33 mouse cellular contexts compared by ENCODE assay signal in genomic region chr2:164196700-164196990, GRCm38 (mm10). TPM values are rescaled to one million over a fixed set of nuclear protein-coding genes. Genes with fewer than 3 reads are reported as not detected.
DNase-seq lines count a peak whose midpoint lies in the region; ATAC-seq and TF ChIP-seq lines count a peak whose summit lies in the region.
"Had no signal": no experiment of that assay in that cellular context is flagged by ENCODE, and none has a peak within 500 bp of the region (broad histone marks: within the 10 kb centered on the region; RNA-seq: fewer than 3 reads in every experiment).

No protein-coding gene starts in this region.

- H3K27me3 ChIP-seq in midbrain, embryonic 11.5 days (ENCODE audit: control insufficient read depth, insufficient read depth, low read length), result no peaks in the 10 kb centered on the region
- H3K27me3 ChIP-seq in midbrain, postnatal 0 days (ENCODE audit: insufficient read depth, low read length), result no peaks in the 10 kb centered on the region
- no peaks in the 10 kb centered on the region for H3K27me3 ChIP-seq in stomach, postnatal 0 days (ENCODE audit: control insufficient read depth, insufficient read depth, low read length)
- H3K27me3 ChIP-seq: embryonic facial prominence, embryonic 12.5 days; embryonic facial prominence, embryonic 15.5 days; heart, embryonic 12.5 days; heart, embryonic 15.5 days had no signal

- H3K4me3 ChIP-seq in midbrain, embryonic 11.5 days (ENCODE audit: low read depth, low read length), result no peak overlapping the region
- no peak overlapping the region for H3K4me3 ChIP-seq in midbrain, postnatal 0 days (ENCODE audit: low read depth, low read length)
- H3K4me3 ChIP-seq in stomach, postnatal 0 days (ENCODE audit: low read depth, low read length), result no peak overlapping the region
- H3K4me3 ChIP-seq: embryonic facial prominence, embryonic 12.5 days; embryonic facial prominence, embryonic 15.5 days; gastrocnemius, adult 2 months; heart, embryonic 12.5 days; heart, embryonic 15.5 days had no signal

- H3K4me1 ChIP-seq in midbrain, embryonic 11.5 days (ENCODE audit: control insufficient read depth, insufficient read depth, low read length), result no peaks in the 10 kb centered on the region
- no peaks in the 10 kb centered on the region for H3K4me1 ChIP-seq in midbrain, postnatal 0 days (ENCODE audit: insufficient read depth, low read length)
- no peaks in the 10 kb centered on the region for H3K4me1 ChIP-seq in stomach, postnatal 0 days (replicated peaks; ENCODE audit: control insufficient read depth, insufficient read depth)
- H3K4me1 ChIP-seq: embryonic facial prominence, embryonic 12.5 days; embryonic facial prominence, embryonic 15.5 days; heart, embryonic 12.5 days; heart, embryonic 15.5 days had no signal

- WGBS in midbrain, embryonic 11.5 days, result 91% methylated on average over 5 of the region's 5 CpGs
- WGBS in midbrain, postnatal 0 days, result 93% methylated on average over 5 of the region's 5 CpGs
- WGBS in stomach, postnatal 0 days, result 71% methylated on average over 5 of the region's 5 CpGs

- no peak overlapping the region for H3K4me2 ChIP-seq in midbrain, embryonic 11.5 days
- H3K4me2 ChIP-seq in midbrain, postnatal 0 days (ENCODE audit: low read depth, low read length, poor library complexity, severe bottlenecking), result no peak overlapping the region
- no peak overlapping the region for H3K4me2 ChIP-seq in stomach, postnatal 0 days (replicated peaks; ENCODE audit: low read depth)
- H3K4me2 ChIP-seq: embryonic facial prominence, embryonic 12.5 days; embryonic facial prominence, embryonic 15.5 days; heart, embryonic 12.5 days; heart, embryonic 15.5 days; hindbrain, embryonic 14.5 days had no signal

- no peak for TF ChIP-seq CTCF in midbrain, postnatal 0 days (IDR thresholded peaks at IDR 0.05)
- no peak for TF ChIP-seq CTCF in stomach, postnatal 0 days (IDR thresholded peaks at IDR 0.05; ENCODE audit: low read depth)

- no peaks in the 10 kb centered on the region for H3K9me3 ChIP-seq in midbrain, embryonic 11.5 days (ENCODE audit: control insufficient read depth, low read length)
- no peaks in the 10 kb centered on the region for H3K9me3 ChIP-seq in midbrain, postnatal 0 days (ENCODE audit: low read length)
- no peaks in the 10 kb centered on the region for H3K9me3 ChIP-seq in stomach, postnatal 0 days (ENCODE audit: control insufficient read depth, low read length)
- H3K9me3 ChIP-seq: embryonic facial prominence, embryonic 12.5 days; embryonic facial prominence, embryonic 15.5 days; heart, embryonic 15.5 days had no signal

- no peak for TF ChIP-seq EP300 in stomach, postnatal 0 days (optimal IDR thresholded peaks at IDR 0.05)

- H3K36me3 ChIP-seq in midbrain, embryonic 11.5 days (ENCODE audit: control insufficient read depth, insufficient read depth, low read length), result no peaks in the 10 kb centered on the region
- H3K36me3 ChIP-seq in midbrain, postnatal 0 days (ENCODE audit: insufficient read depth, low read length), result no peaks in the 10 kb centered on the region
- H3K36me3 ChIP-seq in stomach, postnatal 0 days (ENCODE audit: control insufficient read depth, insufficient read depth, low read length), result no peaks in the 10 kb centered on the region
- H3K36me3 ChIP-seq: embryonic facial prominence, embryonic 12.5 days; embryonic facial prominence, embryonic 15.5 days; heart, embryonic 12.5 days; heart, embryonic 15.5 days had no signal

- peak; percentile 26 to 45 for DNase-seq in adrenal gland, postnatal 36 days
- no peak for DNase-seq in adrenal gland, postnatal 25 days
- peak; percentile 12 for DNase-seq in midbrain, embryonic 11.5 days (ENCODE audit: low spot score, missing footprints)
- no peak for DNase-seq in midbrain, postnatal 0 days (ENCODE audit: low spot score)
- no peak for DNase-seq in stomach, postnatal 0 days (ENCODE audit: low spot score)
- no peak for DNase-seq in embryo, embryonic 9.5 days (ENCODE audit: extremely low spot score)
- DNase-seq: adrenal gland, postnatal 10 days; cerebellum, adult 18-20 months; cerebellum, adult 9-10 months; cerebellum, postnatal 14 days; forebrain, postnatal 0 days; gastrocnemius, adult 2 months; gastrocnemius, postnatal 25 days; heart, postnatal 10 days; heart, postnatal 4 days; kidney, adult 18-20 months had no signal

- no peak overlapping the region for H3K9ac ChIP-seq in midbrain, embryonic 11.5 days (ENCODE audit: low read length)
- no peak overlapping the region for H3K9ac ChIP-seq in midbrain, postnatal 0 days (replicated peaks; ENCODE audit: low read length, poor library complexity, severe bottlenecking)
- H3K9ac ChIP-seq in stomach, postnatal 0 days (ENCODE audit: low read length), result no peak overlapping the region
- H3K9ac ChIP-seq: embryonic facial prominence, embryonic 12.5 days; embryonic facial prominence, embryonic 15.5 days; forebrain, postnatal 0 days; heart, embryonic 12.5 days; heart, embryonic 15.5 days; hindbrain, embryonic 14.5 days had no signal

- no peak for ATAC-seq in midbrain, embryonic 11.5 days (ENCODE audit: low FRiP score)
- ATAC-seq in midbrain, postnatal 0 days (ENCODE audit: low FRiP score), result no peak
- ATAC-seq in stomach, postnatal 0 days (ENCODE audit: low FRiP score, low TSS enrichment), result peak; percentile 88
- ATAC-seq: activated CD4-positive, CD25-positive, alpha-beta regulatory T cell, adult 4 months; CD4-positive, CD25-positive, alpha-beta regulatory T cell, adult 4 months; forebrain, embryonic 14.5 days; forebrain, postnatal 0 days; hindbrain, postnatal 0 days; inflammation-experienced regulatory T-cells, adult 6 months; intestine, embryonic 16.5 days had no signal

- H3K27ac ChIP-seq in midbrain, embryonic 11.5 days (ENCODE audit: low read depth, low read length), result no peak overlapping the region
- H3K27ac ChIP-seq in midbrain, postnatal 0 days (ENCODE audit: low read depth, low read length), result no peak overlapping the region
- H3K27ac ChIP-seq in stomach, postnatal 0 days (replicated peaks), result no peak overlapping the region
- H3K27ac ChIP-seq: embryonic facial prominence, embryonic 12.5 days; embryonic facial prominence, embryonic 15.5 days; gastrocnemius, adult 2 months; heart, embryonic 15.5 days; hindbrain, embryonic 14.5 days; hindbrain, postnatal 0 days had no signal

RNA-seq across cellular contexts. Expression of gene Wfdc15a, which starts 3.3 kb away (rescaled TPM):
- total RNA-seq in adrenal gland, postnatal 36 days (2021), result not detected
- not detected in 2 replicates for total RNA-seq in adrenal gland, postnatal 25 days (2021)
- polyA plus RNA-seq in midbrain, embryonic 11.5 days (2014; fragmentation: Nextera tagmentation; extraction: Ambion mirVana), result not detected in 2 replicates
- total RNA-seq in midbrain, postnatal 0 days (2014; rRNA removed), result not detected in 2 replicates
- polyA plus RNA-seq in midbrain, postnatal 0 days (2015; fragmentation: Nextera tagmentation; extraction: Ambion mirVana), result not detected in 2 replicates
- 0.23 and 0.29 TPM in 2 replicates for polyA plus RNA-seq in stomach, postnatal 0 days (2015; fragmentation: Nextera tagmentation; extraction: Ambion mirVana)
- total RNA-seq: adrenal gland, postnatal 10 days; forebrain, postnatal 0 days; gastrocnemius, adult 2 months; gastrocnemius, postnatal 25 days; heart, adult 8-10 months; heart, postnatal 10 days; heart, postnatal 4 days; hindbrain, postnatal 0 days had no signal
- polyA plus RNA-seq: activated CD4-positive, CD25-positive, alpha-beta regulatory T cell, adult 4 months; CD4-positive, CD25-positive, alpha-beta regulatory T cell, adult 4 months; embryonic facial prominence, embryonic 12.5 days; embryonic facial prominence, embryonic 15.5 days; forebrain, embryonic 11.5 days; forebrain, embryonic 14.5 days; forebrain, postnatal 0 days; frontal cortex, adult 2 months; heart, embryonic 12.5 days; heart, embryonic 15.5 days; hindbrain, embryonic 11.5 days; hindbrain, embryonic 14.5 days; hindbrain, postnatal 0 days; inflammation-experienced regulatory T-cells, adult 6 months; intestine, embryonic 16.5 days had no signal

RNA-seq across cellular contexts. Expression of gene Wfdc12, which starts 6.2 kb away (rescaled TPM):
- 1 to 10 TPM in 1 of 2 experiments, under 1 TPM in 1; 0.43 to 1.4 TPM for total RNA-seq in adrenal gland, postnatal 36 days (2021)
- 2.6 TPM in 1 of 2 replicates, not detected in the other for total RNA-seq in adrenal gland, postnatal 25 days (2021)
- not detected in 2 replicates for polyA plus RNA-seq in midbrain, embryonic 11.5 days (2014; fragmentation: Nextera tagmentation; extraction: Ambion mirVana)
- not detected in 2 replicates for total RNA-seq in midbrain, postnatal 0 days (2014; rRNA removed)
- not detected in 2 replicates for polyA plus RNA-seq in midbrain, postnatal 0 days (2015; fragmentation: Nextera tagmentation; extraction: Ambion mirVana)
- 2.4 and 2.5 TPM in 2 replicates for polyA plus RNA-seq in stomach, postnatal 0 days (2015; fragmentation: Nextera tagmentation; extraction: Ambion mirVana)
- total RNA-seq: adrenal gland, postnatal 10 days; ES-E14; forebrain, postnatal 0 days; gastrocnemius, adult 2 months; gastrocnemius, postnatal 25 days; heart, adult 8-10 months; heart, postnatal 10 days; heart, postnatal 4 days; hindbrain, postnatal 0 days had no signal
- polyA plus RNA-seq: activated CD4-positive, CD25-positive, alpha-beta regulatory T cell, adult 4 months; C2C12; CD4-positive, CD25-positive, alpha-beta regulatory T cell, adult 4 months; embryonic facial prominence, embryonic 15.5 days; forebrain, embryonic 11.5 days; forebrain, embryonic 14.5 days; forebrain, postnatal 0 days; frontal cortex, adult 2 months; heart, embryonic 12.5 days; heart, embryonic 15.5 days; hindbrain, embryonic 11.5 days; hindbrain, embryonic 14.5 days; hindbrain, postnatal 0 days; inflammation-experienced regulatory T-cells, adult 6 months; intestine, embryonic 16.5 days had no signal

RNA-seq across cellular contexts. Expression of gene Wfdc5, which starts 14.1 kb away (rescaled TPM):
- not detected for total RNA-seq in adrenal gland, postnatal 36 days (2021)
- not detected in 2 replicates for total RNA-seq in adrenal gland, postnatal 25 days (2021)
- not detected in 2 replicates for polyA plus RNA-seq in midbrain, embryonic 11.5 days (2014; fragmentation: Nextera tagmentation; extraction: Ambion mirVana)
- total RNA-seq in midbrain, postnatal 0 days (2014; rRNA removed), result not detected in 2 replicates
- not detected in 2 replicates for polyA plus RNA-seq in midbrain, postnatal 0 days (2015; fragmentation: Nextera tagmentation; extraction: Ambion mirVana)
- polyA plus RNA-seq in stomach, postnatal 0 days (2015; fragmentation: Nextera tagmentation; extraction: Ambion mirVana), result 63.2 and 68.6 TPM in 2 replicates
- total RNA-seq: adrenal gland, postnatal 10 days; ES-E14; forebrain, postnatal 0 days; gastrocnemius, adult 2 months; gastrocnemius, postnatal 25 days; heart, adult 8-10 months; heart, postnatal 10 days; heart, postnatal 4 days; hindbrain, postnatal 0 days had no signal
- polyA plus RNA-seq: activated CD4-positive, CD25-positive, alpha-beta regulatory T cell, adult 4 months; C2C12; CD4-positive, CD25-positive, alpha-beta regulatory T cell, adult 4 months; embryonic facial prominence, embryonic 12.5 days; forebrain, embryonic 11.5 days; forebrain, embryonic 14.5 days; forebrain, postnatal 0 days; frontal cortex, adult 2 months; heart, embryonic 12.5 days; heart, embryonic 15.5 days; hindbrain, embryonic 11.5 days; hindbrain, embryonic 14.5 days; hindbrain, postnatal 0 days; inflammation-experienced regulatory T-cells, adult 6 months; intestine, embryonic 16.5 days had no signal

RNA-seq across cellular contexts. Expression of gene Wfdc15b, which starts 24.8 kb away (rescaled TPM):
- not detected for total RNA-seq in adrenal gland, postnatal 36 days (2021)
- total RNA-seq in adrenal gland, postnatal 25 days (2021), result not detected in 2 replicates
- not detected in 2 replicates for polyA plus RNA-seq in midbrain, embryonic 11.5 days (2014; fragmentation: Nextera tagmentation; extraction: Ambion mirVana)
- total RNA-seq in midbrain, postnatal 0 days (2014; rRNA removed), result not detected in 2 replicates
- polyA plus RNA-seq in midbrain, postnatal 0 days (2015; fragmentation: Nextera tagmentation; extraction: Ambion mirVana), result not detected in 2 replicates
- polyA plus RNA-seq in stomach, postnatal 0 days (2015; fragmentation: Nextera tagmentation; extraction: Ambion mirVana), result 16.2 and 20.4 TPM in 2 replicates
- total RNA-seq: adrenal gland, postnatal 10 days; ES-E14; forebrain, postnatal 0 days; gastrocnemius, adult 2 months; gastrocnemius, postnatal 25 days; heart, adult 8-10 months; heart, postnatal 10 days; heart, postnatal 4 days; hindbrain, postnatal 0 days had no signal
- polyA plus RNA-seq: activated CD4-positive, CD25-positive, alpha-beta regulatory T cell, adult 4 months; C2C12; CD4-positive, CD25-positive, alpha-beta regulatory T cell, adult 4 months; embryonic facial prominence, embryonic 12.5 days; embryonic facial prominence, embryonic 15.5 days; forebrain, embryonic 11.5 days; forebrain, embryonic 14.5 days; forebrain, postnatal 0 days; frontal cortex, adult 2 months; heart, embryonic 12.5 days; heart, embryonic 15.5 days; hindbrain, embryonic 11.5 days; hindbrain, embryonic 14.5 days; hindbrain, postnatal 0 days; inflammation-experienced regulatory T-cells, adult 6 months had no signal

RNA-seq across cellular contexts. Expression of gene Kcns1, which starts 25.7 kb away (rescaled TPM):
- total RNA-seq in adrenal gland, postnatal 36 days (2021), result not detected
- not detected in 2 replicates for total RNA-seq in adrenal gland, postnatal 25 days (2021)
- 0.07 TPM in 1 of 2 replicates, not detected in the other for polyA plus RNA-seq in midbrain, embryonic 11.5 days (2014; fragmentation: Nextera tagmentation; extraction: Ambion mirVana)
- total RNA-seq in midbrain, postnatal 0 days (2014; rRNA removed), result 10.1 and 15.6 TPM in 2 replicates
- 3.8 and 4.3 TPM in 2 replicates for polyA plus RNA-seq in midbrain, postnatal 0 days (2015; fragmentation: Nextera tagmentation; extraction: Ambion mirVana)
- polyA plus RNA-seq in stomach, postnatal 0 days (2015; fragmentation: Nextera tagmentation; extraction: Ambion mirVana), result 0.19 and 0.23 TPM in 2 replicates
- polyA plus RNA-seq: C2C12; forebrain, embryonic 11.5 days; hindbrain, embryonic 11.5 days; inflammation-experienced regulatory T-cells, adult 6 months had no signal

Comparison
In these comparisons a context has a peak if more than half of its experiments do, and no peak if none do; other contexts are left out.
1. DNase-seq: peak in adrenal gland, postnatal 36 days (2 of 2) and midbrain, embryonic 11.5 days (single experiment); none in adrenal gland, postnatal 25 days (single experiment), midbrain, postnatal 0 days (single experiment), stomach, postnatal 0 days (single experiment) and embryo, embryonic 9.5 days (single experiment).